Mouse (Mus musculus): Measurements from ENCODE around the gene Mrgprd. TPM values are rescaled to one million over a fixed set of nuclear protein-coding genes. Genes with fewer than 3 reads are reported as not detected.
A peak's percentile ranks its signal among the peaks of the same experiment; 100 is the strongest.

Mrgprd gene
- polyA plus RNA-seq (2012), result not detected in 2 replicates

DNA sequence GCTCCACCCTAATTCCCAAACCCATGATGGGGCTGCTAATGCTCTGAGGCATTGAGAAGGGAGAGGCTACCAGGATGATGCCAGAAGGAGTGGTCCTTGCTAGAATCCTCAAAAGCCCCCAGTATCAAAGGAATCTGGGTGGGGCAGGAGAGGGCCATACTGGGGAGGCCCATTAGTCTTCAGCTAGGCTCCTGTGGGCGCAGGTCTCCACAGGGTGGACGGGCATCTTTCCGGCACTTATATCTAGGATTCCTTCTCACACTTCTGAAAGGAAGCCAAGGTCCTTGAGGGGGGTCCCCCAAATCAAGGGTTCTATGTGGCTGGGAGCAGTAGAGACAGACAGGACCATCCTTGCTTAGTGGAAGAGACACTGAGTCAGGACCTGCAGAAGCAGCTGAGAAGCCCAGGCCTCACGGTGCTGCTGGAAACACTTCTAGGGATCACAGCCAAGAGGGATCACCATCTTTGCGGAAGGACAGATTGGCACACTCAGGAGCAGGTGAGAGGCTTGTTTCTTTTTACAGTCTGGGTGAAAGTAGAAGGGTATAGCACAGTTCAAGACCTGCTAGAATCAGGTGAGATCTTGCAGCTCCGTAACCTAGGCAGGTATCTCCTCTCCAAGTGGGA lies at the start of gene Mrgprd:
Gene Mrgprd (plus strand): TSS at position 51 of the 627 bp plus-strand sequence.
- H3K4me1 ChIP-seq (ENCODE audit: control insufficient read depth), result no peaks in the 10 kb centered on the region
- H3K36me3 ChIP-seq (ENCODE audit: control insufficient read depth), result no peaks in the 10 kb centered on the region
- TF ChIP-seq GATA1 (IDR thresholded peaks at IDR 0.05; ENCODE audit: low read length) (no peak), TAL1 (IDR thresholded peaks at IDR 0.05; ENCODE audit: low read length) (no peak)
- no peaks in the 10 kb centered on the region for H3K9me3 ChIP-seq (ENCODE audit: control insufficient read depth, low read length)
- no peak within 1 kb of the TSS for H3K4me3 ChIP-seq (replicated peaks)
- H3K27me3 ChIP-seq (ENCODE audit: control insufficient read depth), result no peaks in the 10 kb centered on the region

DNA sequence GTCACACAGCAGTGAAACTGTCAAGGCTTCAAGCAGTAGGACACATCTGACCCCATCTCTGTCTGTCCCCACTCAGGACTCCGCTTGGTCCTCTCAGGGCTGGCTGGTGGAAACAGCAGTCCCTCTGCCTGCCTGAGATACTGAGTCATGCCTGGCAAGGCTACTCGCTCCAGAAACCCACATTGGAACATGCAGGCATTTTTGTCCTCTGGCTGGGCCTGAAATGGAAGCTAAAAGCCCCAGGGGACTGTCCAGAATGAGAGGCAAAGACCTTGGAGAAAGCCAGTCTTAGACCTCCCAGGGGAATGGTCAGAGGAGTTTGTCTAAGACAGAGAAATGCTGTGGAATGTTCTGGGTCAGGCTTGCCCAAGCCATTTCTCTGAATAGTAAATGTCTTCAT lies 48.6 kb upstream of the Mrgprd start:
- H3K27me3 ChIP-seq (ENCODE audit: control insufficient read depth), result no peaks in the 10 kb centered on the region
- H3K4me3 ChIP-seq (replicated peaks), result no peak overlapping the region
- no peaks in the 10 kb centered on the region for H3K36me3 ChIP-seq (ENCODE audit: control insufficient read depth)
- TF ChIP-seq GATA1 (IDR thresholded peaks at IDR 0.05; ENCODE audit: low read length) (no peak), TAL1 (IDR thresholded peaks at IDR 0.05; ENCODE audit: low read length) (no peak)
- no peaks in the 10 kb centered on the region for H3K4me1 ChIP-seq (ENCODE audit: control insufficient read depth)
- H3K9me3 ChIP-seq (ENCODE audit: control insufficient read depth, low read length), result no peaks in the 10 kb centered on the region

DNA sequence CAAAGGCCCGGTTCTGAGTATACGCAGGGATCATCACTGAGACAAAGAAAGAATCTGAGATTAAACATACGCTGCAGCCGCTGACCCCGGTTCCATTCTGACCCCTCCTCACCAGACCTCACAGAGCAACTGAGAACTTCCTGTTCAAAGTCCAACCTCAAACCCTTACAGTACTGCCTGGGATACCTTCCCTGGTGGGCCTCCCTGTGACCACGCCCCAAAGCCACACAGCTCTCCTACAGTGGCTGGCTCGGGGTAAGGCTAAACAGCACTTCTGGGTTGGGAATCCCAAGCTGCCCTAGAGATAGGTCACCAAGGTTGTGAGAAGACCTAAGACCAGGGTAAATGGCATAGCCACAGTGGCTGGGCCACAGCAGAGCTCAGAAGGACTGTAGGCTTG lies 45.7 kb upstream of the Mrgprd start:
- no peaks in the 10 kb centered on the region for H3K9me3 ChIP-seq (ENCODE audit: control insufficient read depth, low read length)
- no peaks in the 10 kb centered on the region for H3K27me3 ChIP-seq (ENCODE audit: control insufficient read depth)
- H3K36me3 ChIP-seq (ENCODE audit: control insufficient read depth), result peaks cover 6% of the 10 kb centered on the region
- TF ChIP-seq GATA1 (IDR thresholded peaks at IDR 0.05; ENCODE audit: low read length) (no peak), TAL1 (IDR thresholded peaks at IDR 0.05; ENCODE audit: low read length) (no peak)
- H3K4me3 ChIP-seq (replicated peaks), result no peak overlapping the region
- H3K4me1 ChIP-seq (ENCODE audit: control insufficient read depth), result no peaks in the 10 kb centered on the region

DNA sequence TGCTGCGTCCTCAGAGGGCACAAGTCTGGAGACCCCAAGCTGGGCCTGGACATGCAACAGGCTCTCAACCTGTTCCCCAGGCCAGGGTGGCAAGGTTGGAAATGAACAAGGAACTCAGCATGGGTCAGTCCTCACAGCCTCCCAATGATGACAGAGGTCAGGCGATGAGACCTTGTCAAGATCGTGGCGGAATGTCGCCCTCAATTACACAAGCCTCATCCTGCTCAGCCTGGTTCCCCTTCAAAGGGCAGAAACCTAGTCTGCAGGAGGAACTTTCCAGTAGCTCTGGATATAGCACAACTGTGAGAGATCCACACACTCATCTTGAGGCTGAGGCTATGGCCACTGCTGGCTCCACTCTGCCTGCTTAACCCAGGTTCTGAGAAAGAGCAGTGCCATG lies 43.7 kb upstream of the Mrgprd start:
- TF ChIP-seq TAL1 (IDR thresholded peaks at IDR 0.05; ENCODE audit: low read length), result no peak
- TF ChIP-seq GATA1 (IDR thresholded peaks at IDR 0.05; ENCODE audit: low read length), result no peak
- Histone ChIP-seq H3K36me3 (ENCODE audit: control insufficient read depth) (peaks cover 8% of the 10 kb centered on the region), H3K9me3 (ENCODE audit: control insufficient read depth, low read length) (no peaks in the 10 kb centered on the region), H3K4me1 (ENCODE audit: control insufficient read depth) (no peaks in the 10 kb centered on the region), H3K4me3 (replicated peaks) (no peak overlapping the region), H3K27me3 (ENCODE audit: control insufficient read depth) (no peaks in the 10 kb centered on the region)

DNA sequence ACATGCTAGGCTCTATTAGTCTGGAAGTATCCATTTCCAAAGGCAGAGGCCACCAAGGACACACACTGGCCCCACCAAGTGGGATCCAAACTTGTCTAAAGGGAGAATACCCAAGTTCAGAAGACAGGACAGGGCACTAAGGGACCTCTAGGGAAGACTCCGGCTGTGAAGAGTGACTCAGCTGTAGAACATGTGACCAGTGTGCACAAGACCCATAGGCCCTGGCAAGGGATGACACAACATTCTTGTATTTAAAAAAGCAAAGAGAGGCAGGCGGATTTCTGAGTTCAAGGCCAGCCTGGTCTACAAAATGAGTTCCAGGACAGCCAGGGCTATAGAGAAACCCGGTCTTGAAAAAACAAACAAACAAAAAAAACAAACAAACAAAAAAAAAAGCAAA lies 39.1 kb upstream of the Mrgprd start:
- TF ChIP-seq TAL1 (IDR thresholded peaks at IDR 0.05; ENCODE audit: low read length), result no peak
- no peak for TF ChIP-seq GATA1 (IDR thresholded peaks at IDR 0.05; ENCODE audit: low read length)
- peaks cover 19% of the 10 kb centered on the region for H3K36me3 ChIP-seq (ENCODE audit: control insufficient read depth)
- H3K27me3 ChIP-seq (ENCODE audit: control insufficient read depth), result no peaks in the 10 kb centered on the region
- no peaks in the 10 kb centered on the region for H3K9me3 ChIP-seq (ENCODE audit: control insufficient read depth, low read length)
- no peak overlapping the region for H3K4me3 ChIP-seq (replicated peaks)
- H3K4me1 ChIP-seq (ENCODE audit: control insufficient read depth), result no peaks in the 10 kb centered on the region

DNA sequence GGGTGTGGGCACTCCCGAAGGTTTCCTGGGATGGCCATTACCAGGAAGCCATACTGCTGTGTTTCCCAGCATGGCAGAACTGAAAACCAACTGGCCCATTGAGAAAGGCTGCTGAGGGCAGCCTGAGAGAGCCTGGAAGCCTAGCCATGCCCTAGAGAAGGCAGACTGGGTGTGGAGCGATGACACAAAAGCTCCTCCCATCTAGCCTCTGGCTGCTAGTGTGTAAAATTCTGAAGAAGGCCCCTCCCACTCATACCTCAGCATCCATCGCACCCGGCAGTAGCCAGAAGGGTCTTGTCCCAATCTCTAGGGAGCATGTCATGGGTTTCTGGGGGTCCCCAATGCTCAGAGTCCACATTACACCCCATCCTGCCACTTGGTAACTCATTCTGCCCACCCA lies 33.2 kb upstream of the Mrgprd start:
- Histone ChIP-seq H3K4me3 (replicated peaks) (no peak overlapping the region), H3K4me1 (ENCODE audit: control insufficient read depth) (peaks cover 21% of the 10 kb centered on the region), H3K36me3 (ENCODE audit: control insufficient read depth) (peaks cover 11% of the 10 kb centered on the region; the same call in 1 of the 2 replicates), H3K27me3 (ENCODE audit: control insufficient read depth) (no peaks in the 10 kb centered on the region), H3K9me3 (ENCODE audit: control insufficient read depth, low read length) (no peaks in the 10 kb centered on the region)
- TF ChIP-seq GATA1 (IDR thresholded peaks at IDR 0.05; ENCODE audit: low read length), result no peak
- TF ChIP-seq TAL1 (IDR thresholded peaks at IDR 0.05; ENCODE audit: low read length), result no peak

DNA sequence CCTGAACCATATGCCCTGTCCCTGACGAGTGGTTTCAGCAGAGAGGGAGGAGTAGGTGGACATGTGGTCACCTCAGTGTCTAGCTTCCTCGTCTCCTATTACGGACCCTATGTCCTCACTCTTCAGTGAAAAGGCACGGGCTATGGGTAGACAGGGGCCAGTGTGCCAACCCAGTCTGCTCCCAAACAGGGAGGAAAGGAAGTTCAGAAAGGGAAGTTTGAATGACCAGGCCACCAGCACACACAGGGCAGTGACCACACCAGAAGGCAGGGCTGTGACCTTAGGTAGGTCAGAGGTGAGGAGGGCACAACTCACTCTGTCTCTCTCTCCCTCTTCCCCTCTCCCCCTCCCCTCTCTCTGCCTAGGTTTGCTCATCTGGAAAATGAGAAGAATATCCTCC lies 31.6 kb upstream of the Mrgprd start:
- no peaks in the 10 kb centered on the region for H3K9me3 ChIP-seq (ENCODE audit: control insufficient read depth, low read length)
- TF ChIP-seq GATA1 (IDR thresholded peaks at IDR 0.05; ENCODE audit: low read length), result no peak
- TF ChIP-seq TAL1 (IDR thresholded peaks at IDR 0.05; ENCODE audit: low read length), result no peak
- peak overlapping the region; percentile 65 for H3K4me3 ChIP-seq (replicated peaks)
- no peaks in the 10 kb centered on the region for H3K27me3 ChIP-seq (ENCODE audit: control insufficient read depth)
- peaks cover 21% of the 10 kb centered on the region for H3K4me1 ChIP-seq (ENCODE audit: control insufficient read depth)
- peaks cover 7% of the 10 kb centered on the region; the same call in 1 of the 2 replicates for H3K36me3 ChIP-seq (ENCODE audit: control insufficient read depth)

DNA sequence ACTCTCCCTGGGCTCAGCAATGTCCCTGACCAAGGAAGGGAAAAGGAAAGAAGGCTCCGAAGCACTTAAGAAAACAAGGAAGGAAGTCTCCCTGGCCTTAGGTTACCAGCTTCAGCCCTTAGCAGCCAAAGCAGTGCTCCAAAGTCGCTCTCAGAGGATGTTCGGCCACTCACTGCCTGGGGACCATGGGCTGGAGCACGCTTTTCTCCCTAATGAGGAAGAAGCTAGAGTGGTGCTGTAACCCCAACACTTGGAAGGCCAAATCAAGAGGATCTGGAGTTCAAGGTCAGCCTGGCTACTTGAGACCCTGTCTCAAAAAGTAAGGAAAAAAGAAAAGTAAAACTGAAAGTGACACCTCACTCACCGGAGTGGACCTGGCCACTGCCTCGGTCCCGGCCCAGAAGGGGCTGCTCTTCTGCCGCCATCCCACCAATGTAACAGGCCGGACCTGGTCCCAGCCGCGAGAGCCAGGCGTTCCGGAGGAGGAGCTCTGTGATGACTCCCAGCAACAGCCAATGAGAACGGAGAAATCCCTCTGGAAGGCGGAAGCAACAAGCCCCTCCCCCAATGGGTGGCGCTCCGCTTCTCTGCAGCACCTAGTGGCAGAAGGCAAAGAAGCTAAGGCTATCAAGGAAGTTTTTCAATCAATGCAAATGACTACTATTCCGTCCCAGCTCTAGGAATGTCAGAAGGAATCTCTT lies 31.0 kb upstream of the Mrgprd start, which contains the start of gene Tpcn2:
Gene Tpcn2 (minus strand): TSS at position 525 of the 701 bp plus-strand sequence.
- H3K36me3 ChIP-seq (ENCODE audit: control insufficient read depth), result peaks cover 5% of the 10 kb centered on the region; the same call in 1 of the 2 replicates
- H3K9me3 ChIP-seq (ENCODE audit: control insufficient read depth, low read length), result no peaks in the 10 kb centered on the region
- H3K4me3 ChIP-seq (replicated peaks), result peak within 1 kb of the TSS; percentile 65
- H3K27me3 ChIP-seq (ENCODE audit: control insufficient read depth), result no peaks in the 10 kb centered on the region
- peaks cover 21% of the 10 kb centered on the region for H3K4me1 ChIP-seq (ENCODE audit: control insufficient read depth)
- no peak for TF ChIP-seq GATA1 (IDR thresholded peaks at IDR 0.05; ENCODE audit: low read length)
- TF ChIP-seq TAL1 (IDR thresholded peaks at IDR 0.05; ENCODE audit: low read length), result no peak

DNA sequence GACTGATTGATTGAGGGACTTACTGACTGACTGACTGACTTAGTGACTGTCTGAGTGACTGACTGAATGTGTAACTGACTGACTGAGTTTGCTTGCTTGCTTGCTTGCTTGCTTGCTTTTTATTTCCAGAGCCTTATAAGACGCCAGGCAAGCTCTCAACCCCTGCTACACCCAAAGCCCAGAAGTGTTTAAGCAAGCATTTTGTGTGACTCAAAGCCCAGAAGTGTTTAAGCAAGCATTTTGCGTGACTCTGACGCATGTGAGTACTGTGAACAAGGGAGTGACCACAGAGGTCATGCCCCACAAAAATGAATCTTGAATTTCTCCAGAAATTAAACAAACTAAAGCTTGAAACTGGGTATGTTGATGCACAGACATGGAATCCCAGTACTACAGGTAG lies 30.3 kb upstream of the Mrgprd start:
- Histone ChIP-seq H3K36me3 (ENCODE audit: control insufficient read depth) (no peaks in the 10 kb centered on the region; the same call in 1 of the 2 replicates), H3K27me3 (ENCODE audit: control insufficient read depth) (no peaks in the 10 kb centered on the region), H3K4me1 (ENCODE audit: control insufficient read depth) (peaks cover 21% of the 10 kb centered on the region), H3K4me3 (replicated peaks) (no peak overlapping the region), H3K9me3 (ENCODE audit: control insufficient read depth, low read length) (no peaks in the 10 kb centered on the region)
- TF ChIP-seq TAL1 (IDR thresholded peaks at IDR 0.05; ENCODE audit: low read length) (no peak), GATA1 (IDR thresholded peaks at IDR 0.05; ENCODE audit: low read length) (no peak)

Measured in erythroblast, embryonic 14.5 days (primary cell).